Mouse (Mus musculus) megakaryocyte, adult 5-6 weeks (primary cell): Measurements from ENCODE around the gene Dll4. TPM values are rescaled to one million over a fixed set of nuclear protein-coding genes. Genes with fewer than 3 reads are reported as not detected.

Experiments used
- ATAC-seq: 2 replicates; pipeline ENCODE4 v1.8.0; 2016; ENCODE audit warnings: mild to moderate bottlenecking, inconsistent platforms; ENCODE audit not compliant: poor library complexity, severe bottlenecking
- total RNA-seq, 2 experiments: library from RNA; stranded (forward) in 1 of 2; stranded (reverse) in 1 of 2; fragments of 153-499, 151-499 nt in 1 of 2; fragments of 221-1000, 200-1000 nt in 1 of 2; gene quantifications; 2 replicates each; pipeline versions ENCODE4 v1.2.3 to v1.2.4; 2015 to 2017

Dll4 gene
- total RNA-seq, 2 experiments from 2014 or later = 0.09 TPM; not detected in 1

DNA sequence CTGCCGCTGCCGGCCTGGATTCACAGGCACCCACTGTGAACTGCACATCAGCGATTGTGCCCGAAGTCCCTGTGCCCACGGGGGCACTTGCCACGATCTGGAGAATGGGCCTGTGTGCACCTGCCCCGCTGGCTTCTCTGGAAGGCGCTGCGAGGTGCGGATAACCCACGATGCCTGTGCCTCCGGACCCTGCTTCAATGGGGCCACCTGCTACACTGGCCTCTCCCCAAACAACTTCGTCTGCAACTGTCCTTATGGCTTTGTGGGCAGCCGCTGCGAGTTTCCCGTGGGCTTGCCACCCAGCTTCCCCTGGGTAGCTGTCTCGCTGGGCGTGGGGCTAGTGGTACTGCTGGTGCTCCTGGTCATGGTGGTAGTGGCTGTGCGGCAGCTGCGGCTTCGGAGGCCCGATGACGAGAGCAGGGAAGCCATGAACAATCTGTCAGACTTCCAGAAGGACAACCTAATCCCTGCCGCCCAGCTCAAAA is 6.6 kb downstream of the Dll4 start:
- ATAC-seq = no peak

DNA sequence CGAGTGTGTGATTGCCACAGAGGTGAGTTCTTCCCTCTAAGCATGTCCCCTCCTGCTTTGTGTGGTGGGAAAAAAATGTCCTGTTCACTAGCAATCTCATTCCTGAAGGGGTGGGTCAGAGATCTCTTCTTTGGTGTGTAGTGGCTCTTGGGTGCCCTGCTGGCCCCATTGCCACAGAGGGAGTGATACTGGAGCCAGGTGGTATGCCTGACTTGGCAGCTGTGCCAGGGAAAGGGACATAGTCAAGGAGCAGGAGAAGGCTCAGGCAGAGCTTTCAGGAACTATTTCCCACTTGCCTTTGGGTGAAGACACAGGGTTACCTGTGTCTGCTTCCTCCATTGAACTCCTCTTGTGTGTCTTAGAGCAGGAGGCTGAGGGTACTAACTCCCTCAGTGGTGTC is 8.6 kb downstream of the Dll4 start:
- ATAC-seq = no peak

- no peak for ATAC-seq
Observed at GRCm38 (mm10) chr2:119334964-119335525, 9.5 kb downstream of the Dll4 start.

- no peak for ATAC-seq
Observed at GRCm38 (mm10) chr2:119335535-119335934, 10.0 kb downstream of the Dll4 start.

GRCm38 (mm10) chr2:119336002-119336401 is 10.4 kb downstream of the Dll4 start:
- ATAC-seq = no peak

DNA sequence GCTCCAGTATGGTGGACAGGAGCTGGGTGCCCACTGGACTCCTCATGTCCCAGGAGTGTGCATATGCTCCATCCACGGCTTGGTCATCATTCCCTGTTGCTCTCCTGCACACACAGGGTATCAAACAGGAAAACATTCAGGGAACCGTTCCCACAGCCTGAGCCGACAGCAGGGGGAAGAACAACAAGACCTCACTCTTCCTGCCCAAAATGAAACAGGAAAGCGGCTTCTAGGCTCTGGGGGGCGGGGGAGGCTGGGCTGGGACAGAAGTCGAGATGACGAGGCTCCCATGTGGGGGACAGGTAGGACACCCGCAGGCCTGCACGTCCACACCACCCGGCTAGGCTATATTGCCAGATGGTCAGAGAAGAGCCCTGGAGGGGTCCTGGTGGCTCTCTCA is 10.9 kb downstream of the Dll4 start:
- ATAC-seq = no peak

DNA sequence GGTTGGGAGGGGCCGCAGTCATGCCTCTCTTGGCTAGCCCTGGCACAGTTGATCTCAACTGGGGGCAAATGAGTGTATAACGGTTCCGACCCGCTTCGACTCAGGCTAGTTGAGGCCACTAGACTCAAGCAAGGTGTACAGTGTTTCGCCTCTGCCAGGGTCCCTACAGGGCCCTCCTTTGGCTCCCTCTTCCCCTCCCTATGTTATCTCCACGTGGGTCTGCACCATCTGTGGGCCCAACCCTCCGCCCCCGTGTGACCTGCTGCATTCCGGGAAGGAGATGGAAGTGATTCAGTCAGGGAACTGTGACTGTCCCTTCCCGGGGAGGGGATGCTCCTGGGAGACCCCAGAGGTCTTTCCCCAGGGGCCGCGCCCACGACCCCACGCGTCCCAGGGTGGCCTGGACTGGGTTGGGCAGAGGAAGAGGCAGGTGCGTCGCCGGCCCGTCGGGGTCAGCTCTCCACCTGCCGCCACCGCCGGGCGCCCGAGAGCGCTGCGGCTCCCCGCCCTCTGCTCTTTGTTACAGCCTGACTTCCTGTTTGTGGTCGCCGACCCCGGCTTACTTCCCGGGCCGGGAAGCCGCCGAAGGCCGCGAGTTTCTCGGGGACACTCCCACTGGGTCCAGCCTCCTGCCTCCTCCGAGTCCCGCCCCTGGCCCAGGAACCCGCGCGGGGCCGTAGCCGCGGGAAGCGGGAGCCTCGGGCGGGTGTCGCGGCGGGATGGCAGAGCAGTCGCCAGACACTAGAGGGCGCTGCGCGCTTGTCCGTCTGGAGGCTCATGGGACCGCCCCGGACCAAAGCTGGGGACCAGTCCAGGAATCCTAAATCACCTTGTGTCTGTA is 12.1 kb downstream of the Dll4 start:
- ATAC-seq = peak; percentile 93

GRCm38 (mm10) chr2:119344537-119345138 is 19.1 kb downstream of the Dll4 start:
- ATAC-seq = peak; percentile 74

GRCm38 (mm10) chr2:119350555-119351486 is 25.2 kb downstream of the Dll4 start, which contains the start of gene Chac1:
Gene Chac1, plus strand, starts transcription at chr2:119351229.
- peak; percentile 95 for ATAC-seq

DNA sequence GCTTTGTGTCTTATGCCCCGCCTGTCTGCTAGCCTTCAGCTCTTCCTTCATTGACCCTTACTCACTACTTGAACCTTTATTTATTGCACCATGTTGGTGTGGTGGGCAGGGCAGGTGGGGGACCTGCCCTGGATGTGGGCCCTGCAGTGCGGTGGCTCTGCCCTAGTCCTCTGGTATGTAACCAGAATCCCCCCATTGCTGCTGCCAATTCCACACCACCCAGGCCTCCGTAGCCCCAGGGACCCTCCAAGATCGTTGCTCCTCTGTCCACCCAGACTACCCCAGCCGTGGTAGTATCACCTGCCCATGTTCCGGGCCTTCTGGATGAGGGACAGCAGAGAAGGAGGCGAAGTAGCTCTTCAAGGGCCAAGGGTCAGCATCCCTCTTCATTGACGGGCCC is 28.1 kb downstream of the Dll4 start:
- ATAC-seq = no peak

GRCm38 (mm10) chr2:119355089-119355488 is 29.5 kb downstream of the Dll4 start:
- no peak for ATAC-seq

DNA sequence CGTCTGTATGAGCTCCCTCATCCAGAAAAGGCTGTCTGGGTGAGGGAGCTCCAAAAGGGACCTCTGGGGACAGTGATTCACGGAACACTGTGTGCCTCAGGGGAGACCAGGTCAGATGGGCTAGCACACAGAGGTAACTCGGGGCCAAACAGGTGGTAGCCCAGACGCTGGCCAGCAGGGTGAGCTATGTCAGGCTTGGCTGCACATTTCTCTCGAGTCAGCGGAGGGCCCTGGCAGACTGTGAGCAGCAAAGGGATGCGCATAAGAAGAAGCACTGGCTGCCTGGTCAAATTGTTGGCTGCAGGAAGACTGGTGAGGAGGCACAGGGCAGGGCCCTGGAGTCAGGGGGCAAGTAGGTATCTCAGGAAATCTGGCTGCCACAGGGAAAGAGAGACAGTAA is 30.1 kb downstream of the Dll4 start:
- ATAC-seq = no peak

- no peak for ATAC-seq
Observed at GRCm38 (mm10) chr2:119356310-119356709, 30.7 kb downstream of the Dll4 start.

- ATAC-seq = peak; percentile 76
Observed at GRCm38 (mm10) chr2:119356805-119357204, 31.2 kb downstream of the Dll4 start.

- peak; percentile 38 for ATAC-seq
Observed at GRCm38 (mm10) chr2:119358249-119358648, 32.7 kb downstream of the Dll4 start.

DNA sequence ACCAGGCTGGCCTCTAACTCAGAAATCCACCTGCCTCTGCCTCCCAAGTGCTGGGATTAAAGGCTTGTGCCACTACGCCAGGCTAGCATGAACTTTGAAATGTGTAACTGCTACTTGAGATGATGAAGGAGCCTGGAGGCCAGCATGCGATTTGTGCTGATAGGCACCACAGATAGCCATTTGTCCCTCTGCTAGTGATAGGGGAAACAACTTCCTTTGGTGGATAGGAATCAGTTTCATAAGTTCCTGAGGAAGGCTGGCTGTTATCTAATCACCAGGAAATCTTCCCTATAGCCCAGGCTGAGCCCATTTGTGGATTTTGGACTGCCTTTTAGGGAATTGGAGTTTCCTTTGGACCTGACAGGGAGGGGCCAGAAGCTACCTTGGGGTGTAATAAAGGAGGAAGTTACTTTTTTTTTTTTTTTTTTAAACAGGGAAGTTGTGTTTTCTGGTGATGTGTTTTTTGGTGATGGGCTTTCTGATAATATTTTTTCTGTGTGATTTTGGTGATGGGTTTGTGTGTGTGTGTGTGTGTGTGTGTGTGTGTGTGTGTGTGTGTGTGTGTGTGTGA is 34.2 kb downstream of the Dll4 start:
- peak; percentile 36 for ATAC-seq

DNA sequence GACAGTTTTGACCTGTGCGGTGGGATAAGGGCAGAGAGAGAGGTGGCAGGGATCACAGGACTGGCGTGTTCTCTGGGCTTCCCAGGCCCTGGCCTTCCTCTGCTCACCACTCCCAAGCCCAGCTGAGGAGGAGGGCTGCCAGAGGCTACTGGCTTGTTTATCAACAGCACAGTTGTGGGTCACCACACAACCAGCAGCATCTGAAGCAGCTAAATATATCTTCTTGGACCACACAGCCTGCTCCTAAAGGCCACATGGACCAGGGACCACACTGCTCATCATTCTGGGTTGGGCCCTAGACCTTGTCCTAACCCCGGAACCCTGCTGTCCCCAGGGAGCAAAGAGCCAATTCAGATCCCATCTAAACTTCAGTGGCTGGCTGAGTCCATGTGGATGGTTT is 39.4 kb downstream of the Dll4 start:
- no peak for ATAC-seq

DNA sequence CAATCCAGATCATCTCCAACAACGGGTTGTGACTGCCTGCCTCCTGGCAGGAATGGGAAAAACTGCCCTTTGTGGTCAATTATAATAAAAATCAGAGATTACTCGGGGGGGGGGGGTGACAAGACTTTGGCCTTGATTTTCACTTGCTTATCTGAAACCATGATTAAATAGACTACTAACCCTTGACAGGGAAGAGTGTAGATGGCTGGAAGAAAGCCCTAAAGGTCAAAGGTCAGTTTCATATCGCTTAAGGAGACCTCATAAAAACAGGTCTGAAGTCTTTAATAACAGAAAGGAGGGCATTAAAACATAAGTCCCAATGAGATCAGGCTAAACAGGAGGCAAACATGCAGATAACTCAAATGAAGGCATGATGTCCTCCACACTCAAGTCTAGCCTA is 41.8 kb downstream of the Dll4 start:
- ATAC-seq = no peak

DNA sequence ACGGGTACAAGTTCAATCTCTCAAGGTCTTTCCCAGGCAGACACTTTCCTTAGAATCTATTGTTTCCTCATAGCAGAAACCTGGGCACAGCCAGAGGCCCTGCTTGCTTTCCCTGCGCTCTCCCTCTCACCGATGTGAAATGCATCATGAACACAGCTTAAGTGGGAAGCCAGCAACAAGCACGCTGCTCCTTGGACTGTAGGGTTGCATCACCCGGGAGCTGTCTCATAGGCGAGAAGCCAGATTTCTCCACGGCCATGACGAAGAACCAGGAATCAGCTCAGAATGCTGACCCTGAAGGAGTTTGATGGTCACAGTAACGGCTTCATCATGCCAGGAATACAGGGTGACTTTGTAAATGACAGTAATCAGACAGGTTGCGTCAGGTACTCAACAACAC is 44.5 kb downstream of the Dll4 start:
- no peak for ATAC-seq

DNA sequence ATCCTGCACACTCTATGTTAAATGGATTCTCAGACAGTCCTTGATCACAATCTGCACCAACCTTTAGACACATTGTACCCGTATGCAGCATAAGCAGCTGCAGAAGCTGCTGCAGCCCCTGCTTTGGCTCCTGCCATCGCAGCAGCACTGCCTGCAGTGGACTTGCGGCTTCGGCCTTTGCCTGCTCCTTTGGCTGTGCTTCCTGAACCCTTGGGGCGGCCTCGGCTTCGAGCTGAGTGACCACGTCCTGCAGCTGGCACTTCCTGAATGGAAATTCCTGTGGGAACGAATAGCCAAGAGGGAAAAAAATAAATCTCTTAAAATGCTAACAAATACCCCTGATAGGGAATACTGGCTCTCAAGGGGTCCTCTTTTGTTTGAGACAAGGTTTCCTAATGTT is 51.7 kb downstream of the Dll4 start:
- ATAC-seq = no peak
